Mouse (Mus musculus): ENCODE data around the gene Pdx1.

Gene Pdx1

DNA sequence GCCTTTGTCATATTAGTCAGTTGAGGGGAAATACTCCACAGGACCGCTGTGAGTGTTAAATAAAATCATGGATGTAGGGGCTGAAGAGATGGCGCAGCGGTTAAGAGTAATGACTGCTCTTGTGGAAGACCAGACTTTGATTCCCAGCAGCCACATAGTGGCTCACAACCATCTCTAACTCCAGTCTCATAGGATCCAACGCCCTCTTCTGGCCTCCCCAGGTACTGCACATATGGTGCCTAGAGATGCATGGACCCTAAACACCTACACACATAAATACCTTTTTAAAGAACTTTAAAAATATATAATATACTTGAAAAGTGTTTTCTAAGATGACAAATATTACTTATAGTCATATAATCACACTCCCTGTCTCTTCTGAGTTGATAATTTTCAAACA, 14.6 kb downstream of the Pdx1 start:
- no peak for DNase-seq (ENCODE audit: low spot score)

DNA sequence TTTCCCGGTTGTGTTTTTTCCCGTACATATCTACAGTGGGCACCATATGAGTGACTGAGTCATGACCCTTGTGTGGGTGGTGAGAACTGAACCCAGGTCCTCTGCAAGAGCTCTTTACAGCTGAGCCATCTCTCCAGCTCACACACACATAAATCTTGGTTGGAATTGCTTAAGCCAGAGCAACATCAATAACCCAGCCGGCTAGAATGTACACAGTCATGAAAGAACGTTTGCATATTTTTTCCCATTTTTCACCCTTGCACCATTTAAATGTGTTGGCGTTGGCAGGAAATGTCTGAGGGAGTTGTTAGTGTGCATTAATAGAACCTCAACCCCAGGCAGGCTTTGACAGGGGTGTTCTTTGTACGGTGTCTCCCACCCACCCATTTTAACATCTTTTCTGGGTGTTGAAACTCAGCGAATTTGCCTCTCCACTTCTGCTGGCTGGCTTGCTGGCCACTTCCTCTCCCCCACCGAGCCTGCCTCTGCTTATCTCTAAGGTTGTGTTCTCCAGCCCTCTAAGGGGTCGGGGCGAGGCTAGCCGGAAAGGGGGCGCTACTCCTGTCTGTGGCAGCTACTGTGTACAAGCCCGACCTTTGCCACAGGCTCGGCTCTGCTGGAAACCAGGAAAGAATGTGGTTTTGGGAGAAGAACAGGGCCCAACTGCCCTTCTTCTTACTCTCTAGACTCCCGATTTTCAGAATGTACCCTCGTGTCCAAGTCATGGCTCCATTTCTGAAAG, 22.2 kb downstream of the Pdx1 start:
- no peak for DNase-seq (ENCODE audit: low spot score)

DNA sequence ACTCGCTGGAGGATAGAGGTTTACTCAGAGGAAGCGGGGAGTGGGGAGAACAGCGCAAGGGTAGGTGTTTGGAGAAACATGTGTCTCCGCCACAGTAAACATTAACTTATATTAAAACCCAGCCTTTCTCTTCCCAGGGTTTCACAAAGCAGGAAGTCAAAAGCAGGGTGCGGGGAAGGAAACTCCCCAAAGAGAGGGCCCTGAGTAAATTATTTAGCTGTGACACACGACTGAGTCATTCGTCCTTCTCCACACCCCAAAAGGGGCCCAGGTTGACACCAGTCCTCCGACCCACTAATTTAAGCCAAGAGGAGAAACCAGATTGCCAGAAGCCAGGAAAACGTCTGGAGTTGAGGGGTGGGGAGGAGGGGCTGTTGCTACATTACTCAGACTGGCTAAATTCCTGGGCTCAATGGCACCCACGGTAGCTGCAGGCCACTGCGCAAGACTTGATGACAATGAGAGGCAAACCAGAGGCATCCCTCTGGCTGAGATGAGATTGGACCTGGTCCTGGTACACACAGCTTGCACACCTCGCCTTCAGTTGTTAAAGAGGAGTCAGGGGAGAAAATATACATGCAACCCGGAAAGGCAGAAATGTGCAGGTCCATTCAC, 22.9 kb downstream of the Pdx1 start:
- no peak for DNase-seq (ENCODE audit: low spot score)

DNA sequence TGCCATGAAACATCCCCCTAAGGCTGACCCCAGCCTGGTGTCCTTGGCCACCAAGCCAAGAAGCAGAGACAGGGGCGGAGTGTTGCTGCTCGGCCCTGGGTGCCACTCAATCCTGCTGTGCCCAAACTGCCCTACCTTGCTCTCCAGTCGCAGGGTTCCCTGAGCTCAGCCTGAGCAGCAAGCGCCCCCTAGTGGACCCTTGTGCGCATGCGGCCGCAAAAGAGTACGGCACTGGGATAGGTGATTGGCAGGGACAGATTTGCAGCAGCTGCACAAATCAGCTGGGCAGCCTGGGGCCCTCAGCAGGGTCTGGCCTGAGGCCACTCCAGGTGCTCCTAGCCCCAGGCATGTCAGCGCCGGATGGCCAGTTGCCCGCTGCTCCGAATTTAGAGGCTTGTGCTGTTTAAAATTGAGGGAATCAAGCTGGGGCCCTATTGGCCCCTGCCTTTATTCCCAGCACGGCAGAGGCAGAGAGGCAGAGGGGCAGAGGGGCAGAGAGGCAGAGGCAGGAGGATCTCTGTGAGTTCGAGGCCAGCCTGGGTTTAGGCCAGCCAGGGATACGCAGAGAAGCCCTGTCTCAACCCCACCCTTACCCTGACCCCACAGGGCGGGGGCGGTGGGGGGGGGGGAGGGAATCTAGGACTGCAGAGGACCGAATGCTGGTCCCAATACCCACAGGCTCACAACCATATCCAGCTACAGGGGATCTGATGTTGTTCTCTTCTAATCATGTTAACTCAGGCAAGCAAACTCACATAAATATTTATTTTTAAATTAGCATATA, 23.6 kb downstream of the Pdx1 start:
- no peak for DNase-seq (ENCODE audit: low spot score)

DNA sequence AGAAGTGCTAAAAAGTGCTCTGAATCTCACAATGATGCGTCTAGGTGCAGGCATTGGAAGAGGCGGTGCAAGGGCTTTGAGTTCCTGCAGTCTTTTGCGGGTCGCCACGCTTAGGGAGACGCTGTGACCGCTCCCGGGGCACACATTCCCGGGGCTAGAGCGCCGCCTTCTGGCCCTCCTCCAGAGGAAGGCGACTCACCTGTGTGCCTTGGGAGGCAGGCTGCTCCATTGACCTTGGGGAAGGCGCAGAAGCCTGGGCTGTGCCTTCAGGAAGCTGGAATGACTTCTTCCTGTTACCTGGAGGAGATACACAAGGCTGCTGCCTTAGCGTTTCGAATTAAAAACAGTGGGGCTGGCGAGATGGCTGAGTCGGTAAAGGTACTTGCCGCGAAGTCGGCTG, 24.4 kb downstream of the Pdx1 start:
- DNase-seq (ENCODE audit: low spot score), result no peak

DNA sequence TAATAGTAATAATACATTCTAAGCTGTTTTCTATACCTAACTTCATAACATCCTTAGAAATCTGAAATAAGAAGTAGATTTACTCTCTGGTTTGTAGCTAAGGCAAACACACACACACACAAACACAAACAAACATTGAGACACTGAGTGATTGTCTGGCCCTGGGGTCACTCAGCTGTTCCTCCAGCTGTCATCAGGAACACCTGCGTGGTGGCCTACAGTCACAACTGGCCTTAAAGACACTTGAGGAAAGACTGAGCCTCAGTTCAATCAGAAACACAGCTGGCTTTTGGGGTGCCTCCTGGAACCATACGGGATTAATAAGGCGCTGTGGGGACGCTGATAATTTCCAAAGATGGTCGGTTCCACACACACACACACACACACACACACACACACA, 27.5 kb downstream of the Pdx1 start:
- no peak for DNase-seq (ENCODE audit: low spot score)

DNA sequence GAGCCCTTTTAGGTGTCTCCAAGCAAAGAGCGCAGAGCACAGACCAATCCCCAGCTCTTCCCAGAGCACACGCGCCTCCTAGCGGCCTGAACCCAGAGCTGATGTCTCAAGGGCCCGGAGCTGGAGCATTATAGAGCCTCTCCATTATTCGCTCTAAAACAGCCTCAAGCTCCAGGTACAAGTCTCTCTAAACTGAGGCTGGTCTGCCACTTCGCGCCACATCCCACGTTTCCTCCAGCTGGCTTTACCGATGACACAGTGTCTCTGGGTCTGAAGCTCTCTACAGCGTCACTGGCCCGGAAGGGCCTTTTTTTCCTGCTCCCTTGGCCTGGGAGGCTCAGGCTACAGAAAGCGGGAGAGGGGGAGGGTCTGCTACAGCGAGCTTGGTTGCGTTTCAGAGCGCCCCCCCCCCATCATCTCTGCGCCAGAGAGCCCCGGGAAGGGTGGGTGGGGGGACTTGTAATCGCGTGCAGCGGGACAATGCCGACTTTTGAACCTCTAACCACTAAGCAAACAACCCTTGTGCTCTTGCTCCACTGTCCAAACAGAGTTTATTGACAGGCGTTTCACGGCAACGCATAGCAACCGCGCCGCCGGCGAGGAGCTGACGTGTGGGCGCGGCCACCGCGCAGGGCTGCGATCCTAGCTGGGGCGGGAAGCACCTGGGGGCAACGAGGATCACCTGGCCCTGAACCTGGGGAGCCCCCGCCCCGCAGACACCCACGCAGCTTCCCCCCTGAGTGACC, 29.7 kb downstream of the Pdx1 start:
- DNase-seq (ENCODE audit: low spot score), result no peak

DNA sequence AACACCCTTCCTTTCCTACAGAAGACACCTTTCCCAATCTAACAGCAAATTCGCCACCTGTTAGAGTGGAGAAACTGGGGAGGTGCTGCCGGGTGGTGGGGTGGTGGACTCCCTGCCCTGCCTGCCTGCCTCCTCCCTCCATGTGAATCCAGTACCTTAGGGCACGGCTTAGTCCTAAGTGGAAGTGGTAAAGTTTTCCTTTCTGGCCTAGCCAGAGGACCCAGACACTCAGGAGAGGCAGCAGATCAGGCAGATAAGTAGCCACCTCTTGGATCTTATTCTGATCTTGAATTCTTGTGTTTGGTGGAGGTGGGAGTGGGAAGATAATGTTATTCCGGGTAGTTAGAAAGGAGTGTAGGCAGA, 30.2 kb downstream of the Pdx1 start:
- DNase-seq (ENCODE audit: low spot score), result no peak

DNA sequence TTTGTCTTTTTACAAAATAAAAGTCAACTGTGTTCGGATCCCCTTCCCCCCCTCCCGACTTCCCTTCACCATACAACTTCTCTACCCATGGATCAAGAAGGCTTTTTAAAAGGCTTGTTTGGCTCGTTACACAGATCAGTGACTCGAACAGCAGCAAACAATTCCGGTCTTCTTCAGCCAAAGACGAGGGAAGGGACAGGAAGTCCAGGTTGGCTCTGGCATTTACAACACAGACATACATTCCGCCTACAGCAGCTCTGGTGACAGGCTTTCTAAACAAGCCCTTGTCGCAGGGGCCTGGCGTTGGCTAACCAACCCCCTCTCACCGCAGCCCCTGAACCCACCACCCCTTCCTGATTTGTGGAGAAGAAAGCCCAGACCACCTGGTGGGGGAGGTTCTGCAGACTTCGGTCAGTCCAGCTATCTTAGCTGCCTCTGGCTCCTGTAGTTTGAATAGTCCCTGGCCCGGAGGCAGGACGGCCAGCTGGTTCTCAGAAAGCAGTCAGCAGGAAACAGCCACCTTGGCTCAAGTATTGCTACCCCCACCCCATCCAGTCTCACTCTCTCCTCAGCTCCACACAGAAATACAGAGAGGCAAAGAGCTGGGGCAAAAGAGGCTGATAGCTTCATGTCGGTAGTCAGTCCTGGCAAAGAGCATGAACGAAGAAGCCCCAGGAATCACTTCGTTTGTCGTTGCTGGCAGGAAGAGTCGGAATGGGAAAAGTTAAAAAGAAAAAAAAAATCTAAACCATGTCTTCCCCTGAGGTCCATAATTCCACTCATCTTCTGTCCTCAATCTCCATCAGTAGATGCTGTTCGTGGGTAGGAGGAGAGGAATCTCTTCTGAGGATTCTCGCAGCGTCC, 31.4 kb downstream of the Pdx1 start:
- DNase-seq (ENCODE audit: low spot score), result no peak

DNA sequence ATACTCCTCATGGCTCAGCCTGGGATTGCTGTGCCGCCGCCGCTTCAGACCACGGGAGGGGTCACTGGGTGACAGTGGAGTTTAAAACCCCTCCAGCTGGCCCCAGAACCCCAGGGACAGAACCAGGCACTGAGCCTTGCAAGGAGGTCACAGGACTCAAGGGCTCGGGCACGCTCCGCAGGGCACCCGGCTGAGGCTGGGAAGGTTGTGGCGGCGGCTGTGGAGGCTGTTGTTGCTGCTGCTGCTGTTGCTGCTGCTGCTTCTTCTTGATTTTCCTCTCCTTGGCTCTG, 32.0 kb downstream of the Pdx1 start:
- DNase-seq (ENCODE audit: low spot score), result no peak

DNA sequence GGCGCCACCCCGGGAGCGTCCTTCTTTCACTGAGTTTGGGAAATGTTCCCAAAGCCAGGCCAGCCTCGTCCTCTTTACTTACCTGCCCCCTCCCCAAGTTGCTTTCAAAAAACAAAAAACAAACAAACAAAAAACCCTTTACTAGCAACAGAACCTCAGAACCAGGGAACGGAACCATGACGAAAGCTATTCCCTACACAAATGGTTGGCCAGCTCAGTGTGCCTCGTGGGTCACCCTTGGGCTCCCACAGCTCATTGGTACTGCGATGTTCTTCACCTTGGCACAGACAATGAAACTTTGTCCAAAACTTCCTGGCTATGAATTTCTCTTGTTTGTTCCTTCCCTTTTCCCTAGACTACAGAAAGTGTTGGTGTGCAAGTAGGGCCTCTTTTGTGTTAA, 32.4 kb downstream of the Pdx1 start:
- DNase-seq (ENCODE audit: low spot score), result no peak

DNA sequence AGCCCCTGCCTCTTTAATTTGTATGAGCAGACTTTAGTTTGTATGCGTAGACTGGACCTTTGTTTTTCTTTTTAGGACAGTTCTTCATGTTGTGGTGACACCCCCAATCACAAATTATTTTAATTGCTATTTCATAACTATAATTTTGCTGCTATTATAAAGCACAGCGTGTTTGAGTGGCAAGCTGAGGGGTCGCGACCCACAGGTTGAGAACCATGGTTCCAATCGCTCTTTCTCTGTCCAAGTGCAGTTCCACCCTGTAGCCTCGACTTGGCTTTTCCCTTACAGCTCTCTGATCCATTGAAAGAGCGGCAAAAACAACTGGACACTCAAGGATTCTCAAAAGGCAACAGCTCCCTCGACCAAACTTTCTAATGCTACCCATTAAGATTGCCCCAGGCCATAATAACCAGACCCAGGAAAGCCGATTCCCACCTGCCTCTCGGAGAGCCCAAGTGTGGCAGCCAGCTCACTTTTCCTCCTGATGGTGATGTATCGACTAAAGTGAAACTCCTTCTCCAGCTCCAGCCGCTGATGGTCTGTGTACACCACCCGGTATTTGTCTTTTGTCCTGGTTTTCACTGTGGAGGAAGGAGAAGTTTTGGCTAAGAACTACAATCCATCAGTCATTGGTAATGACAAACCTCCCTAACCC, 33.1 kb downstream of the Pdx1 start:
- no peak for DNase-seq (ENCODE audit: low spot score)

DNA sequence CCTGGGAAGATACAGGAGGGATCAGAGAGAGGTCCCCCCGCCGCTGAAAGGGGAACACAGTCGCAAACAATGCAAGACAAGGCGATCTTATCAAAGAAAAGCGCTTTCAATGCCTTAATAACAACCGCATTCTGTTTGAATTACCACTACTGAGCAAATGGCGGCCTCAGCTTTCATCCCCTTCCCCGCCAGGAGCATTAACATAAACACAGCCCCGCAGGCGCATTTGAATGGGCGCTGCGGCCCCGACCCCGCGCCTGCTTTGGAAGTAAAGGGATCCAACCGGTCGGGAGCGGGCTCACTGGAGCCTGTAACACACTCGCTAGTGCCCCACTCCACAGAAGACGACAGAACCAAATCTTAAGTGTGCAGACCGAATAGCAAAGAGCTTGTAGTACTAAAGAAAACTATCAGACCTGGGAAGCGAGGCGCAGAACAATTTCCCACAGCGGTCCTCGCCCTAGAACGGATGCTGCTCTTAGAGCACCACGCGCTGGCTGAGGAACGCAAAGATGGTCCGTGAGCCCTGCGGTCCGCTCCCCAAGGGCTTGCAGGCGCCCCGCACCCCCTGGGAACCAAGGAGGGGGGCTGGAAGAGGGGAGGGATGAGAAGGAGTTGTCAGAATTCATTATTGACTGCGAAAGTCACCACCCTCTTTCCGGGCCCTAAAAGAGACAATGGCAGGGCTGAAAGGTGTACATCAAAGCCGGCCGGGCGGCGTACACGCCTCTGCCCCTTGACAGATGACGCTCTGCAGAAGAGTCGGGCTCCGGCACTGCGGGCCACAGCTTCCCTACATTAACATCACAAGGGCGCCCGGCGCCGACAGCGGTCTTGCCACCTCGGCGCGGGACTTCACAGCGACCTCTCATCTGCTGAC, 34.8 kb downstream of the Pdx1 start:
- DNase-seq (ENCODE audit: low spot score), result no peak

DNA sequence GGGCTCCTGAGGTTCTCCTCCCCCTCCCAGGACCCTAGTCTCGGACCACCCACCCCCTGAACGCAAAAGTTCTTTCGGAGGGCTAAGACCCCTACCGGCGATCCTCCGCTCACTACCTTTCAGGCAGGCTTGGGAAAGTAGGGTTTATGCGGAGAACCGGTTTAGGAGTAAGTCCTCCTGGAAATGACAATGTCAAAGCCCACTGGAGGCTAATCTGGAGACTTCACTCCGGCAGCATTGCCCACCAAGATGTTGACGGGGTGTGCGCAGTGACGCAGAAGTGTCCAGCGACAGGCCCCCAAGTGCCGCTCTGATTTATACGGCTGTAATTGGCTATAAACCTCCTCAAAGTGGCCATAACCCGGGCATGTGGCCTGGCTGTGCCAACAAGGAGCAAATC, 35.4 kb downstream of the Pdx1 start:
- no peak for DNase-seq (ENCODE audit: low spot score)

DNA sequence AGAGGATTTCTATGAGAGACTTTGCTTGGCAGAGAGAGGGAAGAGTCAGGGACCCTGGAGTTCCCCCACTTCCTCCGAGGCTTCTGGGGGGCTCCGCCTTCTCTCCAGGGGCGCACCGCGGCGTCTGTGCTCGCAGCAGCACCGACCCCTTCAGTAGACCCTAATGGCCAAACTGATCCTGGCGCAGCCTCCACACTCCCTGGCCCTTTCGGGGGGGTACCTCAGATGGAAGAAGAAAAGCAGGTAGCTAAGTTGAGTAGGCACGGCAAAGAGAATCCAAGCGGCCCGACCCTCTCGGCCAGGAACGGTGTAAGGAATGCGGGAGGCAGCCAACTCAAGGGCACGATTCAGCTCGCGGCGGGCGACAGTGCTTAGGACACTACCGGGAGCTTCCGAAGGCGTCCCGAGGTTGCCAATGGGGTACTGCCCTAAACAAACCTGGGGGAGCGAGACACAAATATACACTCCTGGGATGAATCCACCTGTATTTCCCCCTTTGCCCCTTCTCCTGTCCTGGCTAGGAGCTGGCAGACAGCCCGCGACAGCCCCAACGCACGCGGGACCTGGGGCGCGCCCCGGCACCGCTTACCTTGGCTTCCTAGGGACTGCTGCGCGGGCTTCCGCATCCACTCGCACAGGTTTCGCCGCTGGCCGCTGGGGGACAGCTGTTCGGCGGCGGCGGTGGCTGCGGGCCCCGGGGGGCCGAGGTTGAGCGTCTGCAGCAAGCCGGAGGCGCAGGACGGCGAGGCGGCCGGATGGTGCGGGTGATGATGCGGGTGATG, 36.3 kb downstream of the Pdx1 start:
- no peak for DNase-seq (ENCODE audit: low spot score)

DNA sequence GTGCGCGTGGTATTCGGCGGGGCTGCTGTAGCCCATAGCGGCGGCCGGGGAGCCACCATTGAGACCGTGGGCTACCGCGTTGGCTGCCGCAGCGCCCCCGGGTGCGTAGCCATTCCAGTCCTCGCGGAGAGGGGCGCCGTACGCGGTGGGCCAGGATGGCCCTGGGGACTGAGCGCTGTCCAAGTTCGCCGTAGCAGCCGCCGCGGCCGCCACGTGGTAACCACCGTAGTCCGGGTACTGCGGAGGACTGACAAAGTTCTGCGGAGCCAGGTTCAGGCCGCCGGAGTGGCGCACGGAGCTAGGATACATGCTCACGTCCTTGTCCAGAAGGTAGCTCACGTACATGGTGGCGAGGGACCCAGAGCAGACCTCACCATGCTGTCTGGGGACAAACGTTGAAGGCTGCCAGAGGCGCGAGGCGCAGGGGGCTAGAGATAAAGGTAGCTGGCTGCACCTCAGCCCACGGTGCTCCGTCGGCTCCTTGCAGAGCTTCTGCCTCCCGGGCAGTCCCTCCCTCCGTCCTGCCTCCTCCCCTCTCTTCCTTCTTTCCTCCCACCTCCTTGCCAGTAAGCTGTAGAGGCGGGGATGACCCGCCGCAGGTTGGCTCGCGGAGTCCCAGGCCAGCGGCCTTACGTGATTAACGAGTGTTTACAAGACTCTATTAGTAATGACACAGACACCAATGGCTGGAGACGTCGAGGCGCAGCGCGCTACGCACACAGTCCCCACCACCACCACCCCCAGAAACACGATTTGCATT, 37.1 kb downstream of the Pdx1 start, which contains the start of gene Cdx2:
TSS of gene Cdx2 (minus strand) at position 633 of the 760 bp plus-strand sequence.
- DNase-seq (ENCODE audit: low spot score), result no peak

DNA sequence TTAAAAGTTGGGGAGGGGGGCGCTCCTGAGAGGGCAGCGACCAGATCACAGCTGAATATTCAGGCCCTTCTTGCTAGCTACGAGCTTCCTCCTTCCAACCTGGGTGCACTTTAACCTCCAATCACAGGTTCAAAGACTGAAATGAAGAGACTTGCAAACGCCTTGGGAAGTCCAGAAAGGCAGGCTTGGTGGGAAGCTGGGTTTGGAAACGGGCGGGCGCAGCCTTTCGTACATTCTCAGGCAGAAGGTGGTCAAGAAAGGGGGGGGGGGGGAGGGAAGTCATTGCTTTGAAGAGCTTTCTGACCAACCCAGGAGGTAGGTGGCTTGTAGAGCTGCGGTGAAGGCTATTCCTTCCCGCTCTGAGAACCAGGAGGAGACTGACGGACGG, 37.6 kb downstream of the Pdx1 start:
- no peak for DNase-seq (ENCODE audit: low spot score)

DNA sequence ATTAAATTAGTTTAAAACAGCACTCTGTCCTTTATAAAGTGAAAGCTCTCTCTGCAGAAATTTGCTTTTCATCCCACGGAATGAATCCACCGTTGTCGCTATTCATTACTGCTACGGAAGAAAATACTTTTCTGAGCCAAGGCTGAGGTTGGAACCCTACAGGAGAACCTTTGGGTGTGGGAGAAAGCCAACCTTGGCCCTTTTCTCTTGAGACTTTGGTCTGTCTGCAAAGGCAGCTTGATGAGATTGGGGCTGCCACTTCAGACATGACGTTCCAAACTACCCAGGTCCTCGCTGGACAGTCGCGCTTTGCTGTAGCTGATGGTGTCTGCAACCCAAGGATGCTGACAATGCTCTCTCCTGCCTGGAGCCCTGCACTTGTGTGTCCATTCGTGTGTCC, 38.7 kb downstream of the Pdx1 start:
- DNase-seq (ENCODE audit: low spot score), result no peak

DNA sequence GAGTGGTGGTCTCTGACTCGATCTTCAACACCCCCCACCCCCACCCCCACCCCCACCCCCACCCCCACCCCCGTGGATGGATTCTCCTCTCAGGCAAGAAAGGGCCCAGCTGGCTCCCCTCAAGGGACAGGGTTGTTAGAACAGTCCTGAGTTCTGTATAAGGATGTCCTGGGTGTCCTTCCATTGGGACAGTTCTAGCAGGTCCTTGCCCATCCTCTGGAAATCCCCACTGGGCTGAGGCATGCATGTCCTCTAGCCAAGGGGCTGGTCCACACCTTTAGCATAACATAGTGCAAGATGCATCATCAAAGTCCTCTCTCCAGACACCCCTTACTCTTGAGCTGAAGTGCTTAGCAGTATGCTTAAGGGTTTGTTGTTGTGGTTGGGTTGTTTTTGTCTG, 40.0 kb downstream of the Pdx1 start:
- no peak for DNase-seq (ENCODE audit: low spot score)

All from ovary, postnatal 10 days (tissue).